Mouse (Mus musculus) limb, embryonic 13.5 days (tissue): ENCODE measurements around the gene Cxcr4. TPM values are rescaled to one million over a fixed set of nuclear protein-coding genes. Genes with fewer than 3 reads are reported as not detected.

Experiments used
- ATAC-seq: fragments of 200-750 bp; cut with Nextera tagmentation; 2 replicates; pipeline ENCODE4 v1.8.0; 2017; ENCODE audit warnings: low read depth, moderate number of reproducible peaks, moderate TSS enrichment; ENCODE audit not compliant: low FRiP score
- H3K27ac ChIP-seq: fragments of 300-500 bp; sonication (generic); 2 replicates; pipeline ENCODE4 v1.5.1; 2015; ENCODE audit warnings: inconsistent platforms, mild to moderate bottlenecking, moderate library complexity
- H3K27me3 ChIP-seq: fragments of 300-500 bp; sonication (generic); 2 replicates; pipeline ENCODE4 v1.6.1; 2015; ENCODE audit warnings: mild to moderate bottlenecking, inconsistent platforms
- H3K36me3 ChIP-seq: fragments of 300-500 bp; sonication (generic); 2 replicates; pipeline ENCODE4 v1.6.1; 2015; ENCODE audit warnings: inconsistent platforms, mild to moderate bottlenecking, moderate library complexity
- H3K4me1 ChIP-seq: fragments of 300-500 bp; sonication (generic); 2 replicates; pipeline ENCODE4 v1.6.1; 2015; ENCODE audit warnings: inconsistent platforms
- H3K4me2 ChIP-seq: fragments of 300-500 bp; sonication (generic); replicated peaks from 2 replicates; pipeline ENCODE4 v1.6.1; 2015; ENCODE audit warnings: inconsistent platforms, mild to moderate bottlenecking, moderate library complexity
- H3K4me3 ChIP-seq: fragments of 300-500 bp; sonication (generic); 2 replicates; pipeline ENCODE4 v1.5.1; 2015; ENCODE audit warnings: moderate library complexity, mild to moderate bottlenecking, inconsistent platforms
- H3K9ac ChIP-seq: fragments of 300-500 bp; sonication (generic); 2 replicates; pipeline ENCODE4 v1.6.1; 2015; ENCODE audit warnings: mild to moderate bottlenecking, inconsistent platforms
- H3K9me3 ChIP-seq: fragments of 300-500 bp; sonication (generic); 2 replicates; pipeline ENCODE4 v1.6.1; 2016; ENCODE audit warnings: inconsistent platforms
- WGBS: fragments of 180-500 bp; shearing (Covaris S2); methylation state at CpG from one replicate; pipeline ENCODE4 v1.1.7; 2015; 5-methylcytosine and 5-hydroxymethylcytosine counted together
- polyA plus RNA-seq: library from polyadenylated mRNA; unstranded; fragments of >200 nt; fragmentation: Nextera tagmentation; extraction: Ambion mirVana; gene quantifications from 2 replicates; pipeline ENCODE4 v1.2.1, GENCODE M21; 2015

Gene Cxcr4
- 1.9 and 2.2 TPM in 2 replicates for polyA plus RNA-seq

GRCm38 (mm10) chr1:128592211-128592741 is at the start of gene Cxcr4:
Gene Cxcr4 (minus strand): TSS chr1:128592293.
- Histone ChIP-seq H3K4me3 (peak within 1 kb of the TSS; percentile 54), H3K36me3 (no peaks in the 10 kb centered on the region), H3K27me3 (peaks cover 63% of the 10 kb centered on the region), H3K4me2 (peak within 1 kb of the TSS; percentile 90), H3K4me1 (peaks cover 42% of the 10 kb centered on the region), H3K27ac (no peak within 1 kb of the TSS), H3K9ac (peak within 1 kb of the TSS; percentile 62), H3K9me3 (no peaks in the 10 kb centered on the region)
- ATAC-seq: peak; percentile 78
- under 1% methylated on average over 27 of the region's 27 CpGs for WGBS

GRCm38 (mm10) chr1:128639707-128640107 is 47.6 kb upstream of the Cxcr4 start:
- WGBS: 17% methylated on average over 4 of the region's 4 CpGs
- ATAC-seq: no peak

GRCm38 (mm10) chr1:128637230-128637740 is 45.2 kb upstream of the Cxcr4 start:
- Histone ChIP-seq H3K9me3 (no peaks in the 10 kb centered on the region), H3K27me3 (no peaks in the 10 kb centered on the region), H3K4me1 (no peaks in the 10 kb centered on the region), H3K9ac (no peak overlapping the region), H3K4me3 (no peak overlapping the region), H3K4me2 (no peak overlapping the region), H3K36me3 (no peaks in the 10 kb centered on the region), H3K27ac (no peak overlapping the region)
- no peak for ATAC-seq
- WGBS: 86% methylated on average over 7 of the region's 7 CpGs

More at GRCm38 (mm10) chr1:128639707-128640107, 47.6 kb upstream of the Cxcr4 start:
- Histone ChIP-seq H3K27ac (no peak overlapping the region), H3K36me3 (no peaks in the 10 kb centered on the region), H3K4me1 (peaks cover 13% of the 10 kb centered on the region), H3K9me3 (no peaks in the 10 kb centered on the region), H3K9ac (no peak overlapping the region), H3K4me2 (no peak overlapping the region), H3K4me3 (no peak overlapping the region), H3K27me3 (0 out of 2 replicates have a peak, but pooled peaks cover 5% of the 10 kb centered on the region)

- ATAC-seq: no peak
- no peak overlapping the region for H3K27ac ChIP-seq
- no peak overlapping the region for H3K9ac ChIP-seq
- H3K4me2 ChIP-seq: no peak overlapping the region
- 83% methylated on average over 10 of the region's 10 CpGs for WGBS
- H3K27me3 ChIP-seq: no peaks in the 10 kb centered on the region
- H3K9me3 ChIP-seq: no peaks in the 10 kb centered on the region
- H3K36me3 ChIP-seq: no peaks in the 10 kb centered on the region
- H3K4me1 ChIP-seq: no peaks in the 10 kb centered on the region
- no peak overlapping the region for H3K4me3 ChIP-seq
Observed at GRCm38 (mm10) chr1:128636258-128637229, 44.5 kb upstream of the Cxcr4 start.

- Histone ChIP-seq H3K27ac (no peak overlapping the region), H3K4me3 (no peak overlapping the region), H3K9ac (no peak overlapping the region), H3K4me1 (no peaks in the 10 kb centered on the region), H3K9me3 (no peaks in the 10 kb centered on the region), H3K36me3 (no peaks in the 10 kb centered on the region), H3K4me2 (no peak overlapping the region), H3K27me3 (no peaks in the 10 kb centered on the region)
- WGBS: 84% methylated on average over 6 of the region's 6 CpGs
- ATAC-seq: no peak
Observed at GRCm38 (mm10) chr1:128633711-128634379, 41.8 kb upstream of the Cxcr4 start.

GRCm38 (mm10) chr1:128632522-128632921 is 40.4 kb upstream of the Cxcr4 start:
- Histone ChIP-seq H3K4me1 (no peaks in the 10 kb centered on the region), H3K9me3 (no peaks in the 10 kb centered on the region), H3K4me2 (no peak overlapping the region), H3K9ac (no peak overlapping the region), H3K36me3 (no peaks in the 10 kb centered on the region), H3K27me3 (no peaks in the 10 kb centered on the region), H3K27ac (no peak overlapping the region), H3K4me3 (no peak overlapping the region)
- ATAC-seq: no peak
- 78% methylated on average over 6 of the region's 6 CpGs for WGBS

- 84% methylated on average over 9 of the region's 9 CpGs for WGBS
- H3K4me1 ChIP-seq: peaks cover 19% of the 10 kb centered on the region
- H3K27ac ChIP-seq: no peak overlapping the region
- H3K27me3 ChIP-seq: no peaks in the 10 kb centered on the region
- no peak for ATAC-seq
- no peaks in the 10 kb centered on the region for H3K36me3 ChIP-seq
- no peaks in the 10 kb centered on the region for H3K9me3 ChIP-seq
- H3K9ac ChIP-seq: no peak overlapping the region
- no peak overlapping the region for H3K4me2 ChIP-seq
- H3K4me3 ChIP-seq: no peak overlapping the region
Observed at GRCm38 (mm10) chr1:128626144-128626678, 34.1 kb upstream of the Cxcr4 start.

GRCm38 (mm10) chr1:128623594-128623887 is 31.4 kb upstream of the Cxcr4 start:
- 18% methylated on average over 4 of the region's 4 CpGs for WGBS
- ATAC-seq: peak; percentile 65; the same call in 1 of the 2 replicates
- H3K4me1 ChIP-seq: peaks cover 19% of the 10 kb centered on the region
- no peak overlapping the region for H3K4me3 ChIP-seq
- no peak overlapping the region for H3K4me2 ChIP-seq
- no peaks in the 10 kb centered on the region for H3K36me3 ChIP-seq
- 0 out of 2 replicates have a peak, but pooled peaks cover 3% of the 10 kb centered on the region for H3K27me3 ChIP-seq
- H3K9ac ChIP-seq: no peak overlapping the region
- H3K9me3 ChIP-seq: no peaks in the 10 kb centered on the region
- H3K27ac ChIP-seq: no peak overlapping the region

GRCm38 (mm10) chr1:128622867-128623593 is 30.9 kb upstream of the Cxcr4 start:
- H3K4me2 ChIP-seq: no peak overlapping the region
- 0 out of 2 replicates have a peak, but pooled peaks cover 3% of the 10 kb centered on the region for H3K27me3 ChIP-seq
- H3K27ac ChIP-seq: no peak overlapping the region
- H3K9ac ChIP-seq: no peak overlapping the region
- peaks cover 19% of the 10 kb centered on the region for H3K4me1 ChIP-seq
- 48% methylated on average over 9 of the region's 9 CpGs for WGBS
- no peaks in the 10 kb centered on the region for H3K36me3 ChIP-seq
- no peak overlapping the region for H3K4me3 ChIP-seq
- ATAC-seq: peak; percentile 56
- H3K9me3 ChIP-seq: no peaks in the 10 kb centered on the region

GRCm38 (mm10) chr1:128617654-128618310 is 25.7 kb upstream of the Cxcr4 start:
- WGBS: 83% methylated on average over 13 of the region's 13 CpGs

GRCm38 (mm10) chr1:128616586-128616985 is 24.5 kb upstream of the Cxcr4 start:
- H3K27ac ChIP-seq: no peak overlapping the region
- H3K4me3 ChIP-seq: no peak overlapping the region
- H3K9ac ChIP-seq: no peak overlapping the region
- H3K4me2 ChIP-seq: no peak overlapping the region
- ATAC-seq: no peak
- peaks cover 16% of the 10 kb centered on the region for H3K4me1 ChIP-seq
- 45% methylated on average over 2 of the region's 2 CpGs for WGBS
- H3K27me3 ChIP-seq: 0 out of 2 replicates have a peak, but pooled peaks cover 3% of the 10 kb centered on the region
- H3K36me3 ChIP-seq: no peaks in the 10 kb centered on the region
- no peaks in the 10 kb centered on the region for H3K9me3 ChIP-seq

More at GRCm38 (mm10) chr1:128617654-128618310, 25.7 kb upstream of the Cxcr4 start:
- Histone ChIP-seq H3K4me3 (no peak overlapping the region), H3K9me3 (no peaks in the 10 kb centered on the region), H3K4me2 (no peak overlapping the region), H3K27me3 (0 out of 2 replicates have a peak, but pooled peaks cover 3% of the 10 kb centered on the region), H3K4me1 (peaks cover 21% of the 10 kb centered on the region), H3K36me3 (no peaks in the 10 kb centered on the region), H3K27ac (no peak overlapping the region), H3K9ac (no peak overlapping the region)
- no peak for ATAC-seq
